Mouse (Mus musculus): Measurements from ENCODE around the gene Cd274.

The Cd274 gene

GRCm38 (mm10) chr19:29364076-29364475 is 3.2 kb upstream of the Cd274 start:
- no peak for DNase-seq (ENCODE audit: low read depth)

GRCm38 (mm10) chr19:29365105-29365504 is 2.1 kb upstream of the Cd274 start:
- no peak for DNase-seq (ENCODE audit: low read depth)

GRCm38 (mm10) chr19:29366226-29366968 is 858 bp upstream of the Cd274 start:
- no peak for DNase-seq (ENCODE audit: low read depth)

GRCm38 (mm10) chr19:29368041-29368440 is 786 bp downstream of the Cd274 start:
- DNase-seq (ENCODE audit: low read depth): no peak

- no peak for DNase-seq (ENCODE audit: low read depth)
Measured at GRCm38 (mm10) chr19:29368671-29369309, 1.5 kb downstream of the Cd274 start.

- no peak for DNase-seq (ENCODE audit: low read depth)
Measured at GRCm38 (mm10) chr19:29370112-29370511, 2.9 kb downstream of the Cd274 start.

- DNase-seq (ENCODE audit: low read depth): no peak
Measured at GRCm38 (mm10) chr19:29370545-29371283, 3.5 kb downstream of the Cd274 start.

GRCm38 (mm10) chr19:29371284-29372081 is 4.2 kb downstream of the Cd274 start:
- no peak for DNase-seq (ENCODE audit: low read depth)

GRCm38 (mm10) chr19:29372138-29372537 is 4.9 kb downstream of the Cd274 start:
- DNase-seq (ENCODE audit: low read depth): no peak

GRCm38 (mm10) chr19:29372621-29373020 is 5.4 kb downstream of the Cd274 start:
- DNase-seq (ENCODE audit: low read depth): no peak

GRCm38 (mm10) chr19:29373438-29373837 is 6.2 kb downstream of the Cd274 start:
- no peak for DNase-seq (ENCODE audit: low read depth)

- DNase-seq (ENCODE audit: low read depth): no peak
Measured at GRCm38 (mm10) chr19:29374947-29375346, 7.7 kb downstream of the Cd274 start.

GRCm38 (mm10) chr19:29376382-29376781 is 9.1 kb downstream of the Cd274 start:
- DNase-seq (ENCODE audit: low read depth): no peak

- DNase-seq (ENCODE audit: low read depth): no peak
Measured at GRCm38 (mm10) chr19:29379839-29380603, 12.8 kb downstream of the Cd274 start.

- no peak for DNase-seq (ENCODE audit: low read depth)
Measured at GRCm38 (mm10) chr19:29383368-29383767, 16.1 kb downstream of the Cd274 start.

GRCm38 (mm10) chr19:29384412-29384811 is 17.2 kb downstream of the Cd274 start:
- no peak for DNase-seq (ENCODE audit: low read depth)

GRCm38 (mm10) chr19:29384994-29385393 is 17.7 kb downstream of the Cd274 start:
- DNase-seq (ENCODE audit: low read depth): no peak

- no peak for DNase-seq (ENCODE audit: low read depth)
Measured at GRCm38 (mm10) chr19:29385822-29386221, 18.6 kb downstream of the Cd274 start.

- no peak for DNase-seq (ENCODE audit: low read depth)
Measured at GRCm38 (mm10) chr19:29388818-29389217, 21.6 kb downstream of the Cd274 start.

GRCm38 (mm10) chr19:29390483-29390882 is 23.2 kb downstream of the Cd274 start:
- no peak for DNase-seq (ENCODE audit: low read depth)

- DNase-seq (ENCODE audit: low read depth): no peak
Measured at GRCm38 (mm10) chr19:29391279-29391678, 24.0 kb downstream of the Cd274 start.

All from fibroblast of lung, adult 2 months (primary cell).